Mouse (Mus musculus) ES-Bruce4 (cell line): Measurements from ENCODE around the gene Gm49383. TPM values are rescaled to one million over a fixed set of nuclear protein-coding genes. Genes with fewer than 3 reads are reported as not detected.

Source experiments
- H3K27ac ChIP-seq: 2 replicates; pipeline ENCODE4 v1.5.1; 2012; ENCODE audit warnings: low read length, inconsistent platforms; ENCODE audit not compliant: insufficient read depth
- H3K27me3 ChIP-seq: 2 replicates; pipeline ENCODE4 v1.6.1; 2012; ENCODE audit warnings: mild to moderate bottlenecking, low read length, inconsistent platforms; ENCODE audit not compliant: control insufficient read depth, poor library complexity, insufficient read depth, severe bottlenecking
- H3K36me3 ChIP-seq: 2 replicates; pipeline ENCODE4 v1.6.1; 2012; ENCODE audit warnings: inconsistent platforms, mild to moderate bottlenecking, low read length, moderate library complexity; ENCODE audit not compliant: control insufficient read depth, poor library complexity, insufficient read depth, severe bottlenecking
- H3K4me1 ChIP-seq: one replicate; pipeline ENCODE4 v1.8.1; 2011; ENCODE audit warnings: low read length; ENCODE audit not compliant: control insufficient read depth, insufficient read depth
- H3K4me3 ChIP-seq: 2 replicates; pipeline ENCODE4 v1.5.1; 2011; ENCODE audit warnings: low read depth, mild to moderate bottlenecking, low read length
- H3K9ac ChIP-seq: 2 replicates; pipeline ENCODE4 v1.6.1; 2012; ENCODE audit warnings: low read depth, mild to moderate bottlenecking, inconsistent platforms; ENCODE audit not compliant: poor library complexity, severe bottlenecking
- H3K9me3 ChIP-seq: replicated peaks from 2 replicates; pipeline ENCODE4 v1.6.1; 2012; ENCODE audit warnings: mild to moderate bottlenecking, low read length, inconsistent platforms; ENCODE audit not compliant: control insufficient read depth, poor library complexity, insufficient read depth, severe bottlenecking
- CTCF ChIP-seq: IDR thresholded peaks from one replicate; pipeline ENCODE4 v1.8.1; 2011; ENCODE audit warnings: low read depth, low read length
- EP300 ChIP-seq: IDR thresholded peaks from 2 replicates; pipeline ENCODE4 v1.6.1; 2011; ENCODE audit warnings: low read depth, low read length; ENCODE audit not compliant: insufficient read depth
- POLR2A ChIP-seq: IDR thresholded peaks from one replicate; pipeline ENCODE4 v1.8.1; 2011; ENCODE audit warnings: low read length; ENCODE audit not compliant: insufficient read depth
- polyA plus RNA-seq: library from polyadenylated mRNA; stranded (reverse); fragments of >200 nt; gene quantifications from 2 replicates; pipeline ENCODE4 v1.2.4, GENCODE M21; 2011; ENCODE audit warnings: low read depth; ENCODE audit not compliant: missing spikeins, insufficient read depth, insufficient read length

Gm49383 gene
- polyA plus RNA-seq, 1 experiment: 15.1 TPM

- Histone ChIP-seq H3K9ac (no peak overlapping the region), H3K27ac (no peak overlapping the region), H3K27me3 (no peaks in the 10 kb centered on the region), H3K9me3 (no peaks in the 10 kb centered on the region), H3K4me1 (peaks cover 1% of the 10 kb centered on the region), H3K36me3 (peaks cover 31% of the 10 kb centered on the region), H3K4me3 (no peak overlapping the region)
- no peak for TF ChIP-seq POLR2A
- TF ChIP-seq CTCF: no peak
- TF ChIP-seq EP300: no peak
Observed at GRCm38 (mm10) chr12:69190522-69190921, 6.4 kb downstream of the Gm49383 start.

GRCm38 (mm10) chr12:69190074-69190473, 6.8 kb downstream of the Gm49383 start:
- TF ChIP-seq CTCF (no peak), EP300 (no peak), POLR2A (no peak)
- H3K36me3 ChIP-seq: peaks cover 33% of the 10 kb centered on the region
- no peaks in the 10 kb centered on the region for H3K27me3 ChIP-seq
- no peak overlapping the region for H3K9ac ChIP-seq
- H3K4me1 ChIP-seq: peaks cover 1% of the 10 kb centered on the region
- H3K27ac ChIP-seq: no peak overlapping the region
- no peaks in the 10 kb centered on the region for H3K9me3 ChIP-seq
- no peak overlapping the region for H3K4me3 ChIP-seq

- peaks cover 1% of the 10 kb centered on the region for H3K4me1 ChIP-seq
- no peak overlapping the region for H3K4me3 ChIP-seq
- no peak overlapping the region for H3K27ac ChIP-seq
- H3K9me3 ChIP-seq: no peaks in the 10 kb centered on the region
- no peaks in the 10 kb centered on the region for H3K27me3 ChIP-seq
- no peak overlapping the region for H3K9ac ChIP-seq
- H3K36me3 ChIP-seq: peaks cover 35% of the 10 kb centered on the region
- TF ChIP-seq EP300 (no peak), CTCF (no peak), POLR2A (no peak)
Observed at GRCm38 (mm10) chr12:69186811-69187471, 10.0 kb downstream of the Gm49383 start.

GRCm38 (mm10) chr12:69185371-69185770, 11.5 kb downstream of the Gm49383 start:
- H3K9ac ChIP-seq: peak overlapping the region; percentile 84
- H3K27ac ChIP-seq: no peak overlapping the region
- no peaks in the 10 kb centered on the region for H3K9me3 ChIP-seq
- H3K27me3 ChIP-seq: no peaks in the 10 kb centered on the region
- peaks cover 31% of the 10 kb centered on the region for H3K36me3 ChIP-seq
- H3K4me3 ChIP-seq: peak overlapping the region; percentile 84
- TF ChIP-seq EP300 (no peak), POLR2A (no peak), CTCF (no peak)
- H3K4me1 ChIP-seq: no peaks in the 10 kb centered on the region

GRCm38 (mm10) chr12:69184342-69185295, 12.3 kb downstream of the Gm49383 start:
- Histone ChIP-seq H3K36me3 (peaks cover 23% of the 10 kb centered on the region), H3K27me3 (no peaks in the 10 kb centered on the region), H3K9me3 (no peaks in the 10 kb centered on the region), H3K27ac (peak overlapping the region; percentile 46; the same call in 1 of the 2 replicates), H3K4me1 (no peaks in the 10 kb centered on the region), H3K4me3 (peak overlapping the region; percentile 84), H3K9ac (peak overlapping the region; percentile 84)
- TF ChIP-seq EP300 (no peak), POLR2A (no peak), CTCF (no peak)

GRCm38 (mm10) chr12:69183583-69184308, 13.2 kb downstream of the Gm49383 start, which contains the start of the genes Rpl36al and Mgat2:
Gene Rpl36al, minus strand, starts transcription at chr12:69184083.
Gene Mgat2, plus strand, starts transcription at chr12:69184157.
- TF ChIP-seq EP300: no peak
- TF ChIP-seq POLR2A: peak; percentile 24
- Histone ChIP-seq H3K4me1 (no peaks in the 10 kb centered on the region), H3K36me3 (peaks cover 17% of the 10 kb centered on the region), H3K27me3 (no peaks in the 10 kb centered on the region), H3K4me3 (peak within 1 kb of the TSS; percentile 97), H3K27ac (peak within 1 kb of the TSS; percentile 46), H3K9ac (peak within 1 kb of the TSS; percentile 84), H3K9me3 (no peaks in the 10 kb centered on the region)
